Mouse (Mus musculus) left cerebral cortex, adult 2 months (tissue): ENCODE data around the gene Sh3pxd2a. TPM values are rescaled to one million over a fixed set of nuclear protein-coding genes. Genes with fewer than 3 reads are reported as not detected.

ENCODE experiments used
- DNase-seq, 2 experiments: peaks; one replicate each; pipeline ENCODE4 v3.0.0; 2021 to 2022; ENCODE audit warnings: low spot score in 2 of 2, mixed read lengths in 1 of 2; ENCODE audit errors: extremely low spot score in 1 of 2
- H3K27ac ChIP-seq: fragments of 200-600 bp; 2 replicates; pipeline ENCODE4 v1.8.1; 2022
- H3K4me3 ChIP-seq: fragments of 200-600 bp; 2 replicates; pipeline ENCODE4 v1.8.1; 2022
- CTCF ChIP-seq: fragments of 200-600 bp; IDR thresholded peaks from 2 replicates; pipeline ENCODE4 v1.8.1; 2022; ENCODE audit warnings: antibody characterized with exemption, mild to moderate bottlenecking, moderate library complexity
- intact Hi-C: fragments of 180-260 bp; cut with DNase I; formaldehyde crosslinking; loops from one replicate; pipeline ENCODE4 v1.15.1; 2025
- total RNA-seq, 2 experiments: library from RNA; stranded (reverse); gene quantifications; 2 replicates each; pipeline ENCODE4 v1.2.3; 2021

The Sh3pxd2a gene
- total RNA-seq, 2 experiments from 2014 or later: 30.2 to 36.8 TPM

DNA sequence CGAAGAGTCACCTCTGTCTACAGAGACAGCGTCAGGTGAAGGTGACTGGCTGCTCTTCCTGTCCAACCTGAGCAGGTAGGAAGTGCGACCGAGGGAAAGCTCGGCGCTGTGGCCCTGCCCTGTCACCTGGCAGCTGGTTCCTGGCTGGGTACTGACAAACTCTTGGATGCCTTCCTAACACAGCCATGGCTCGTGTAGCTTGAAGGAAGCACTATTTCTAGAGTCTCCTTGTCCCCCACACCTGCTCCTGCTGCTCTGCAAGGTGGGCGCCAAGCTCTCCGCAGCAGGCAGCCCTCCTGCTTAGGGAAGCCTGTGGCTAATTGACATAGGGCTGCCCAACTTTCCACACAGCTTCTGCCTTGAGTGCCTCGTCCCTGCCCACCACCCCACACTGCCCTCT lies 158.8 kb downstream of the Sh3pxd2a start:
- no peak for DNase-seq
- Histone ChIP-seq H3K4me3 (no peak overlapping the region), H3K27ac (no peak overlapping the region)
- intact Hi-C loops: no loop called here
- TF ChIP-seq CTCF: no peak

DNA sequence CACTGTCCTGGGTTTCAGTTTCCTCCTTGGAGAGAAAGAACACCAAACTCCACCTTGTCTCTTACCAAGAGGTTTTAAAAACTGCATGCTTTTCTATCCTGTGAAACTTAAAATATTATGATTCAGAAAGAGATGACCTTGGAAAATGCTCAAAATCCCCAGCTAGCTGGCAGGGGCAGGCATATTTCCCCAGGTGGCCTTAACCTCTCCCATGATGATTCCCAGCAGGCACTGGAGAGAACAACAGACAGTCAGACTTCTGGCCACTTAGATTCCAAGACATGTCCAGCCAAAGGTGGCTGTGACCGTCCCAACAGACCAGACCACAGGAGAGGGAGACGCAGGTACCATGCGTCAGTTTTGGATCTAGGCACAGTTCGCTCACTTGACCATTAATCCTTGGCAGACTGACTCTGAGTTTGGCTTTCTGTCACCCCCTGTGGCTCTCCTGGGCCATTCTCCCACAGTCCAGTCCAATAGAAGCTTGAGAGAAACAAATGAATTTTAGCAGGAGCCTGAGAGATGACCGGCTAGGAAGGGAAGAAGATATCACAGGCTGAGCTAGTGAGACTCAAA lies 159.9 kb downstream of the Sh3pxd2a start:
- intact Hi-C loops: no loop called here
- TF ChIP-seq CTCF: no peak
- no peak for DNase-seq
- no peak overlapping the region for H3K27ac ChIP-seq
- H3K4me3 ChIP-seq: no peak overlapping the region

DNA sequence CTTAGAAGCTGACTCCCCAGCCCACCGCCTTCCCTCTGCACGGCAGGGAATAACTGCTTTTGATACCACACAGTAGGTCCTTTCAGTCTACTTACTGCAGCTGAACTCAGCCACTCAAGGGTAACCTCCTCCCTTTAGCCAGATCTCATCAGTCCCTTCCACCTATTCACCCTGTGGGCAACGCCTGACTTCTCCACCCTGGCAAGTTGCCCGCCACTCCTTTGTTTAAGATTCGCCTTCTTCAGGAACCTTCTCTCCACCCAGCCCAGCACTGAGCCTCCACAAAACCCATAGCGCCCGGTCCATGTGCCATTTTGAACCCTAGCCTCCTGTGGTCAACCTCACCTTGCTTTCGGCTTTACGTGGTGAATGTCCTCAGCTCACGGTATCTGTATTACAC lies 161.1 kb downstream of the Sh3pxd2a start:
- no peak overlapping the region for H3K27ac ChIP-seq
- TF ChIP-seq CTCF: no peak
- H3K4me3 ChIP-seq: no peak overlapping the region
- intact Hi-C loops: no loop called here
- DNase-seq: no peak

DNA sequence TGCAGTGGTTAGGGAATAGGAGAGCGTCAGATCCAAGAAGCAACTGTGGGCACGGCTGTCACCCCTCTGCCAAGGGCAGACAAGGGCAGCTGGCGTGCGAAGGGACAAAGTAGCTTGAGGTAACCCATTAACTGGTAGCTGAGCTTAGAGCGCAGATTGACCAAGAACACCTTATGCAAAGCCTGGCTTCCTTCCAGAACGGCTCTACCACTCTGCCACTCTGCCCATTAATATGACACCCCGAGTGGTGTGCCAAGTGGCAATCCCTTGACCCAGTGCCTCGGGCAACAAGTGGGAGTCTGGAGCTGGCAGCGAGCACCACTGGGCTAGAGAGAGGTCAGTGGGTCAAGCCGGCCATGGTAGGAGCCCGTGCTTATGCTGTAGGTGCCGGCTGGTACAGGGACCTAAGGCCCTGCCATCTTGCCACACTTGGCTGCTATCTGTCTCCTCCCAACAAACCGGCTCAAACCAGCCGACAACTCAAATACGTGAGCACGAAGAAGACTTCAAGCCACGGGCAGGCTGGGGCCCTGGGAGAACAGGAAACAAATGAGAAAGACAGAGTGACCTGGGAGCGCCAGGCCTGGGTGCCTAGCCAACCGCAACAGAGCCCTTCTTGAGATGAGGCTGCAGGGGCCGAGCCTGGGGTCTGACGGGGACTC lies 161.9 kb downstream of the Sh3pxd2a start:
- H3K4me3 ChIP-seq: no peak overlapping the region
- H3K27ac ChIP-seq: no peak overlapping the region
- intact Hi-C loops: no loop called here
- no peak for DNase-seq
- no peak for TF ChIP-seq CTCF

DNA sequence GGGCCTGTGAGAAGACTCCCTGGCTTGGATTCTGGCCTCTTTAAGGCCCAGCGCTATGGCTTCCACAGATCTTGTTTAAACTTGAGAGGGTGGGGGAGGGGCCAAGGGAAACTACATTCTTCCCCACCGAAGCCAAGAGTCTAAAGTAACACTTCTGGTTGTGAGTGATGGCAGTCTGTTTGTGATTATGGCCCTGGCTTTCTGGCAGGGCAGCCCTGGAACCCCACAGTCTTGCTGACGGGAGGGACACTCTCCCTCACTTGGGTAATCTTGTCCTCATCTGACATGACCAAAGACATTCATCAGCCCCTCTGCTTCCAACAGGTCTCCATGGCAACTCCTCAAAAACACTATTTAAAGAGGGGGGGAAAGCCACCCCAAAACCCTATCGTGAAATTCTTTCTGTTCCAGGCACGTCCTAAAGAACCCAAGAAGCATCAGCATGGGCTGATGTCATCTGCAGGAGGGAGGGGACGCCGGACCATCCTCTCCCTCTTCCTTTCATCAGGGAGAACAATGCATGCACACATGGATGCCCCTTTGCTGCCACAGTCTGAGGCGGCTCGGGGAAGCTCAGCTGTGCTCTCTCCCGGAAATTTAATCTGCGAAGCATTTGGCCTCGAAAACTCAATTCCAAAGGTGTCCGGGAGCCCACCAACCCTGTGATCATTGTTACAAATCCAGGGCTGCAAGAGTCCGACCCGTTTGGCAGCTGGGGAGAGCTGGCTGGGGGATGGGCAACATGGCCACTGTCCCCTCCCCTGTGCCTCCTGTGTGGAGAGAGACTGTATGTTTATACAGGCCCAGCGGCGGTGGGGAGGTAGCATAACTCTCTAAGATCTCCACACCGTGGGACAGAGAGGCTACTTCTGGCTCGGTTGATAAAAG lies 162.7 kb downstream of the Sh3pxd2a start:
- Histone ChIP-seq H3K27ac (no peak overlapping the region; the same call in 1 of the 2 replicates), H3K4me3 (no peak overlapping the region)
- DNase-seq: no peak
- no peak for TF ChIP-seq CTCF
- intact Hi-C loops: no loop called here

DNA sequence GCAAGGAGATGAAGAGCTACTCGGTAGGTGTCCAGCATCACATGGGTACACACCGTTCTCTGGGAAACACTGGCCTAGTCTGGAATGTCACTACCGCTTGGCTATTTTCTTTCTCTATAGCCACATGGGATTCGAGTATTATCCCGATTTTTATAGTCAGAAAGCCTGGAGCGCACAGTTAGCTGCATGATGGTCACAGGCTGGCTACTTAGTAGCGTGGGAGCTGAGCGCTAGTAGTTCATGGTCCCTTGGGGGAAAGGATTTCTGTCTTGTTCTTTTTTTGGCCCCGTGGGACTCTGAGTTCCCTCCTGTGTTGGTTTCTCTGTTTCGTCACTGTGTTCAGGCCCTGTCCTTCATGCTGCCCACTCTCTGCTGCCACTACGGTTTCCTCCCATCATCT lies 166.1 kb downstream of the Sh3pxd2a start:
- Histone ChIP-seq H3K4me3 (no peak overlapping the region), H3K27ac (no peak overlapping the region)
- intact Hi-C loops: no loop called here
- DNase-seq: no peak
- TF ChIP-seq CTCF: no peak

DNA sequence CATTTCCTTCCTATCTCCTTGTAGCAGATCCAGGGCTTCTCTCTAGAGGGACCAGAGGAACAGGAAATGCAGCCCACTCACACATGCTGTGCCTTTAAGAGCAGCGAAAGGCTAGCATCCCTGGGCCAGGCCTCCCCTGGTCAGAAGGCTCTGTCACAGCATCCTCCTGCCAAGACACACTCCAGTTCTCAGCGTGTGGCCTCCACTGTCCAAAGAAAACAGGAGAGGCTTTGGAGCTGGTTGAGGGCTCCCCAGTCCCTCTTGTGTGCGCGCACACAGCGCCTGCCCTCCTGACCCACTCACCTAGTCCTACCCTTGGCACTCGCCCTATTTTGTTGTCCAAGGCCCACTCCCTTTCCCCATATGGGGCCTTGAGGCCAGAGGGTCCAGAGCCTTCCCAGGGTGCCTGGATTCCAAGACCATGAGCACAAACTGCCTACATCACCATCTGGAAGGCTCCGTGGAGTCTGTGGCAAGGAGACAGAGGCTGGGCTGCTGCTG lies 171.7 kb downstream of the Sh3pxd2a start:
- Histone ChIP-seq H3K4me3 (no peak overlapping the region), H3K27ac (no peak overlapping the region)
- intact Hi-C loops: no loop called here
- TF ChIP-seq CTCF: no peak
- DNase-seq: no peak

DNA sequence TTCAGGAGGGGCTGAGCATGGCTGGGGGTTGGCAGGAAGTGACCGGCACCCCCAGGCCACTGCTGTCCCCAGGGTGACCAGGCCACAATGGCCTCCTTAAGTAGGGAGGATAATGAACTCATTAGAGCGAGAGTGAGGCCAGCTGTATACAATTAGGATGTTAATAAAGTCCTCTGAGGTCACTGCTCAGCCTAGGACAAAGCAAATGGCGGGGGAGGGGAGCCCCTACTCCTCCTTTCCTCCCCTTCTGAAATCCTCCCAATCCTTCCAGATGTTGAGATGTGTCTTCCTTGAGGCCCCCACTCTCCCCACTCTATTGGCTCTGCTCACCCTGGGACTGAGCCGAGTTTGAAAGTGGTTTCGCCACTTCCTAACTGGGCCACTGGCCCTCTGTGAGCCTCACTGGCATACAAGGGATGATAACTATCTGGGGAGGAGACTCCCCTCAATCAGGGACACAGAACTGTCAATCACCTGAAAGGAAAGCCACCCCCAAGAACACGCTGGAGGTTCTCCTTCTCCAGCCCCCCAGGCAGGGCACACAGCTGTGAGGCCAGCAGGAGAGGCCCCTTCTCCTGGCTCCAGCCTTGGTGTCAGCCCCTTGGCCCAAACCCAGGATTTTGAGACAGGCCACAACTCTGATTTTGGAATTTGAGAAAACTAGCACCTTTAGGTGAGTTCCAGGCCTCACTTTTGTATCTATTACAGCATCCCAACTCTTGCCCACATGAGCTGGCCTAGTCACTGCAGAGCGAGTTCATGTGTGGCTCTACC lies 172.7 kb downstream of the Sh3pxd2a start:
- TF ChIP-seq CTCF: no peak
- no peak for DNase-seq
- no peak overlapping the region for H3K4me3 ChIP-seq
- intact Hi-C loops: no loop called here
- H3K27ac ChIP-seq: no peak overlapping the region

DNA sequence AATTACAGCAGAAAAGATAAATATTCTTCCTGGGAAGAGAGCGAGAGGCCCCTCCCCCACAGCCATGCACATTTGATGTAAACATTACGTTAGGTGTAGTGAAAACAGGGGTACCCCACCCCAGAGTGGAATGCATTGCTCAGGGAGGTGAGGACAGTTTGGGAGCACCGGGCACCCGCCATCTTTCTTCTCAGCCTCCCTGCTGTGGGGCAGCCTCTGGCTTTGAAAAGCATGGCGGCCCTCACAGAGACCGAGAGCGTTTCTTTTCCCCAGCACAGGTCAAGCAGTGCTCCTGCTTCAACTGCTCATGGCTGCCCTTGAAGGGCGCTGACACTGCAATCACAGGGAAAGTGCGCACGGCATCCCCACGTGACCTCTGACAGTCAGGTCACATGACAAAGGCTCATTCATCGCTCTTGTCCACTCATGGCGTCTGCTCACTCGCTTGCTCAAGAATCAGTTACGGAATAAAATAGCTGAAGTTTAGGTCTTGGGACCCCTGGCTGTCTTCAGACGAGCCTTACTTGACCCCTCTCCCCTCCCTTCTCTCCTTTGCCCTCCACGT lies 177.2 kb downstream of the Sh3pxd2a start:
- intact Hi-C loops: no loop called here
- no peak overlapping the region for H3K4me3 ChIP-seq
- H3K27ac ChIP-seq: no peak overlapping the region
- TF ChIP-seq CTCF: no peak
- no peak for DNase-seq

DNA sequence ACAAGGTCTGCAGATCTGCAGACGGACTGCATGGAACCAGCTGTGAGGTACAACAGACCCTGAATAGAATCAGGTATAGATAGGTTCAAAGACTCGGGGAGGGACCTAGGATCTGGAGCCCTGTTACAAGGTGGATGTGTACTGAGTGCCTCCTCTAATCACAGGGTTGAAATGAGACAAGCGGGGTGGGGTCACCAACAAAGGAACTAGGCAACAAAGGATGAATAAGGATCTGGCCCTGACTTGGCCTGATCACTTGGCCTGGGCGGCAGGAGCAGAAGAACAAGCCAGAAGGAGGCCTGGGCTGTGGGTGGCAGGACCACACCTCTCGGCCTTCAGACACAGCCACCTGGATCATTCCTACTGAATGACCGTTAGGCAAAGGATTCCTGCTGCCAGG lies 178.6 kb downstream of the Sh3pxd2a start:
- H3K27ac ChIP-seq: no peak overlapping the region
- no peak for DNase-seq
- intact Hi-C loops: no loop called here
- no peak for TF ChIP-seq CTCF
- no peak overlapping the region for H3K4me3 ChIP-seq

DNA sequence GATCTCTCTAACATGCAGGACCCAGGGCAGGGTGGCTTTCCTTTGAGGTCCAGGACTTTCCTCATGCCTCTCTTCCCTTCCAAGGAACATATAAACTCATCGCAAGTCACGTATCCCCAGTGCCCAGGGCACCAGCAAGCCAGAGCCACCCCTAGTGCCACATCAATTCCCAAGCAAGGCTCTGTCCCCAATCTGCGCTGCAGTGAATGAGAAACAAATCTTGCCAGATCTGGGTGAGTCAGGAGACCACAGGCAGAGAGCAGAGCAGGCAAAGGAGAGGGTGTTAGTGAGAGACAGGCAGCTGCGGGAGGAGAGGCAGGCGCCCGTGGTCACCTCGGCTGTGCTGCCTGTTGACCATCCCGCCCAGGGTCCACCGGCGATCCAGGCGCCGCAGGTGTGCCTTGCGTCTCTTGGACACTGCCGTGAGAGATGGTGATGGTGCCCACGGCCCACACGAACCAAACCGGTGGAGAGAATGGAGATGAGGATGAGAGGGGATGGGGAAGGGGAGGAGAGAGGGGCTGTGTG lies 181.4 kb downstream of the Sh3pxd2a start:
- intact Hi-C loops: no loop called here
- no peak for DNase-seq
- peak overlapping the region; percentile 28; the same call in 1 of the 2 replicates for H3K27ac ChIP-seq
- no peak overlapping the region for H3K4me3 ChIP-seq
- TF ChIP-seq CTCF: no peak
